Mouse (Mus musculus) stomach, embryonic 15.5 days (tissue): ENCODE measurements around the gene Rasef. TPM values are rescaled to one million over a fixed set of nuclear protein-coding genes. Genes with fewer than 3 reads are reported as not detected.
"Not testable (repeated sequence)": the region's sequence is repeated elsewhere in the genome, so short reads cannot be mapped to it uniquely, and the experiment has no call there.

Experiments used
- ATAC-seq: fragments of 200-750 bp; cut with Nextera tagmentation; 2 replicates; pipeline ENCODE4 v1.8.0; 2017; ENCODE audit warnings: low read depth, moderate number of reproducible peaks, moderate TSS enrichment; ENCODE audit not compliant: insufficient read depth, low FRiP score
- H3K27ac ChIP-seq: fragments of 300-500 bp; sonication (generic); 2 replicates; pipeline ENCODE4 v1.5.1; 2015; ENCODE audit warnings: mild to moderate bottlenecking, inconsistent platforms
- H3K27me3 ChIP-seq: fragments of 300-500 bp; sonication (generic); replicated peaks from 2 replicates; pipeline ENCODE4 v1.6.1; 2015; ENCODE audit warnings: inconsistent platforms
- H3K36me3 ChIP-seq: fragments of 300-500 bp; sonication (generic); 2 replicates; pipeline ENCODE4 v1.6.1; 2015; ENCODE audit warnings: inconsistent platforms
- H3K4me1 ChIP-seq: fragments of 300-500 bp; sonication (generic); 2 replicates; pipeline ENCODE4 v1.6.1; 2015; ENCODE audit warnings: inconsistent platforms
- H3K4me2 ChIP-seq: fragments of 300-500 bp; sonication (generic); 2 replicates; pipeline ENCODE4 v1.6.1; 2015; ENCODE audit warnings: mild to moderate bottlenecking, inconsistent platforms
- H3K4me3 ChIP-seq: fragments of 300-500 bp; sonication (generic); replicated peaks from 2 replicates; pipeline ENCODE4 v1.5.1; 2015; ENCODE audit warnings: inconsistent platforms
- H3K9ac ChIP-seq: fragments of 300-500 bp; sonication (generic); 2 replicates; pipeline ENCODE4 v1.6.1; 2015; ENCODE audit warnings: inconsistent platforms
- H3K9me3 ChIP-seq: fragments of 300-500 bp; sonication (generic); 2 replicates; pipeline ENCODE4 v1.6.1; 2016; ENCODE audit warnings: inconsistent platforms
- WGBS: fragments of 180-500 bp; shearing (Covaris S2); methylation state at CpG from one replicate; pipeline ENCODE4 v1.1.7; 2015; 5-methylcytosine and 5-hydroxymethylcytosine counted together
- polyA plus RNA-seq: library from polyadenylated mRNA; unstranded; fragments of >200 nt; fragmentation: Nextera tagmentation; extraction: Ambion mirVana; gene quantifications from 2 replicates; pipeline ENCODE4 v1.2.1, GENCODE M21; 2015

Gene Rasef
- polyA plus RNA-seq, 1 experiment from 2014 or later: 7.7 TPM

DNA sequence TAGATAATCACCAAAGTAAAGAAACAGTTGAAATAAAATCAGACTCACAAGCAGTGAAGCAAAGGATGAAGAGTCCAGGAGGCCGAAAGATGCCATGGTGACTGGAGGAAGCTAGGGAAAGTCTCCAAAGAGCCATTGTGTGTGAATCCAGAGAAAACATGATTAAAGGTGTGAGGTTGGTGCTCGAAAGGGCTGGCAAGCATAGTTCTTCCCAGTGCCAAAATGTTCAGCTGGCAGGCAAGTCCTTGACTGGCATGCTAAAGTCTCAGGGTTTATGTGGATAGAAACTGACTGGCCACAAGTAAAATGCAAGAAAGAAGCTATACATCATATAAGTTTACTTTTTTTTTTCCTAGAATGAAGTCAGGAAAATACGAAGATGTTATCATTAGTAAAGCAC, 22.6 kb downstream of the Rasef start:
- Histone ChIP-seq H3K36me3 (no peaks in the 10 kb centered on the region), H3K9me3 (no peaks in the 10 kb centered on the region), H3K4me3 (no peak overlapping the region), H3K27ac (no peak overlapping the region), H3K4me2 (no peak overlapping the region), H3K27me3 (no peaks in the 10 kb centered on the region), H3K9ac (no peak overlapping the region), H3K4me1 (no peaks in the 10 kb centered on the region)
- 84% methylated on average over 3 of the region's 3 CpGs for WGBS
- no peak for ATAC-seq

DNA sequence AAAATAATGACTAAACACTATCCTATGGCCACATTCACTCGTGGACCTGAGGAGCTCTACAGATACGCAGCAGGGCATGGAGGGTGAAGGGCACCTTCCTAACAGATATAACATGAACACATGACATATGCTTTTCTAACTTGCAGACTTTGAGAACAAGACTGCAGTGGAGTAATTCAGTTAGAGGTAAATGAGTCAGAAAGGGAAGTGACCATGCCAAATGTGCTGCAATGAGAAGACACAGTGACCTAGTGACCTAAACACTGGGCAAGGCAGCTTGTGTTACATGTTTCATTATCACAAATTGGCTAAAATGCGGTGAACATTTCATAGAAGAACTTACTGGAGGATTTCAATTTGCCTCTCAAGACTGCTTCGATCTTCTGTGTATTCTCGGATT, 42.6 kb downstream of the Rasef start:
- Histone ChIP-seq H3K9me3 (no peaks in the 10 kb centered on the region), H3K9ac (no peak overlapping the region), H3K4me1 (no peaks in the 10 kb centered on the region), H3K27ac (no peak overlapping the region), H3K36me3 (no peaks in the 10 kb centered on the region), H3K4me2 (no peak overlapping the region), H3K4me3 (no peak overlapping the region), H3K27me3 (no peaks in the 10 kb centered on the region)
- WGBS: 87% methylated on average over 5 of the region's 5 CpGs
- ATAC-seq: no peak

DNA sequence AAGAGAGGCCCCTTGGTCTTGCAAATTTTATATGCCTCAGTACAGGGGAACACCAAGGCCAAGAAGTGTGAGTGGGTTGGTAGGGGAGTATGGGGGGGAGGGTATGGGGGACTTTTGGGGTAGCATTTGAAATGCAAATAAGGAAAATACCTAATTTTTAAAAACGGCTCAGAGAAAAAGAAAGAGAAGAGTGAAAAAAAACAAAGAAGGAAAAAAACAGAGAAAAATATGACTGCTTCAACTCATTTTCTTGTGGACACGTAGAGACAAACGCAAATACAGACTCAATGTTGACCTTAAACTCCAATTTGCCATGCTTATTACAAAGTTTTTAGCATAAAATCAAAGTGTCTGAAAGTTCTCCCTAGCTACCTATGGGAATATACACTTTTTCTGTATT, 51.4 kb downstream of the Rasef start:
- WGBS: 83% methylated on average over 3 of the region's 3 CpGs
- H3K9me3 ChIP-seq: no peaks in the 10 kb centered on the region
- no peaks in the 10 kb centered on the region for H3K27me3 ChIP-seq

DNA sequence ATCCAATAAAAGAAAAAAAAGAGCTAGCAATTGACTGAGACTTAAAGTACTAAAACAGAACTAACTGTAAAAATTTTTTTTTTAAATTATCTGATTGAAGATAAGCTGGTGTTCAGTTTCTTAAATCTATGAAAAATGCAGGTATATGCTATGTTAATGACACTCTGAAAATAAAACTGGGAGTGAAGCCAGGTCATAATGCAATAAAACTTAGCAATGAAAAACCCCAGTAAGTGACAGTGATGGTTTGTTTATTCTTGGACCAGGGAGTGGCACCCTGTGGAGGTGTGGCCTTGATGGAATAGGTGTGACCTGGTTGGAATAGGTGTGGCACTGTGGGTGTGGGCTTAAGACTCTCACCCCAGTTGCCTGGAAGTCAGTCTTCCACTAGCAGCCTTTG, 71.0 kb downstream of the Rasef start:
- no peak overlapping the region for H3K4me2 ChIP-seq
- no peak for ATAC-seq
- no peaks in the 10 kb centered on the region for H3K9me3 ChIP-seq
- no peaks in the 10 kb centered on the region for H3K36me3 ChIP-seq
- H3K9ac ChIP-seq: no peak overlapping the region
- no peaks in the 10 kb centered on the region for H3K4me1 ChIP-seq
- H3K27ac ChIP-seq: no peak overlapping the region
- H3K4me3 ChIP-seq: no peak overlapping the region
- no peaks in the 10 kb centered on the region for H3K27me3 ChIP-seq

More for the DNA sequence above, 51.4 kb downstream of the Rasef start:
- H3K4me2 ChIP-seq: no peak overlapping the region
- no peak overlapping the region for H3K9ac ChIP-seq
- H3K4me3 ChIP-seq: no peak overlapping the region
- no peaks in the 10 kb centered on the region for H3K4me1 ChIP-seq
- ATAC-seq: no peak
- no peak overlapping the region for H3K27ac ChIP-seq
- no peaks in the 10 kb centered on the region for H3K36me3 ChIP-seq

DNA sequence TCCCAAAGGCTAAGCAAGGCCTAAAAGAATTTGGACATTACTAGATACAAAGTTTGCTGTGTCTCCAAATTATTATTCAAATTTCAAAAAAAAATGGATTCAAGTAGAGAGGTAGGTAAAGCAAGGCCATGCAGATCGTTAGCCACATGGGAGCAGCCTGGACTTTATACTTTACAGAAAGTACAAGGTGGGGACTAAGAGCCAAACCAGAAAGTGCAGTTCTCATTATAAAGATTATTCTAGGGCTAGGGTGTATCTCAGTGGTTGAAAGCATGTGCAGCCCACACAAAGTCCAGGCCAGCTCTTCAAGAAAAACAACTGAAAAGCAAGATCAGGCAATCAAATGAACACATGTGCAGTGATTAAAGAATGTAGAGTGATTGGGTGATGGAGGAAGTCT, 72.0 kb downstream of the Rasef start:
- no peak for ATAC-seq
- H3K9ac ChIP-seq: no peak overlapping the region
- no peak overlapping the region for H3K4me2 ChIP-seq
- H3K4me3 ChIP-seq: no peak overlapping the region
- 81% methylated on average over 1 of the region's 1 CpGs for WGBS
- no peak overlapping the region for H3K27ac ChIP-seq
- H3K4me1 ChIP-seq: no peaks in the 10 kb centered on the region
- no peaks in the 10 kb centered on the region for H3K36me3 ChIP-seq
- no peaks in the 10 kb centered on the region for H3K9me3 ChIP-seq
- no peaks in the 10 kb centered on the region for H3K27me3 ChIP-seq

DNA sequence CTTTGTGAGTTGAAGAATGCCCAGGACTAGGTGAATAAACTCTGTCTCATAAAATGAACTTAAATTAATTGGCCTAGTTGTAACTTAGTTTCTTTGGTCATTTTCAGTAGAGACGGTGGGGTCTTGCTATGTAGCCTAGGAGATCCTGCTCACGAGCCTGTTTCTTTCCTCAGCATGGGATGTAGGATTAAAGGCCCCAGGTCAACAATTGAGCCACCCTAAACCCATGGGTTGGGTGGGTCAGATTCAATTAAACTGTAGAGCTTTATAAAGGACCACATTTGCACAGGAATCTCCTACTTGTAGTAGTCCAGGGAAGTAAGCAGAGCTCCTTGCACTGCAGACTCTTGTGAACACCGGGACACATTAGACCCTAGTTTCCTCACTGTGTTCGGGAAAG, 107.6 kb downstream of the Rasef start, which contains the start of gene Gm428:
Gene Gm428, plus strand, starts transcription at position 301 of the 400 bp plus-strand sequence.
- not testable (repeated sequence) for H3K4me3 ChIP-seq, H3K27me3 ChIP-seq, H3K4me2 ChIP-seq, H3K36me3 ChIP-seq, H3K9ac ChIP-seq, ATAC-seq, H3K27ac ChIP-seq, H3K4me1 ChIP-seq, H3K9me3 ChIP-seq
- WGBS: 96% methylated on average over 2 of the region's 4 CpGs

DNA sequence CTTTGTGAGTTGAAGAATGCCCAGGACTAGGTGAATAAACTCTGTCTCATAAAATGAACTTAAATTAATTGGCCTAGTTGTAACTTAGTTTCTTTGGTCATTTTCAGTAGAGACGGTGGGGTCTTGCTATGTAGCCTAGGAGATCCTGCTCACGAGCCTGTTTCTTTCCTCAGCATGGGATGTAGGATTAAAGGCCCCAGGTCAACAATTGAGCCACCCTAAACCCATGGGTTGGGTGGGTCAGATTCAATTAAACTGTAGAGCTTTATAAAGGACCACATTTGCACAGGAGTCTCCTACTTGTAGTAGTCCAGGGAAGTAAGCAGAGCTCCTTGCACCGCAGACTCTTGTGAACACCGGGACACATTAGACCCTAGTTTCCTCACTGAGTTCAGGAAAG, 122.7 kb downstream of the Rasef start, which contains the start of gene Gm11239:
Gene Gm11239, plus strand, starts transcription at position 301 of the 400 bp plus-strand sequence.
- H3K4me3 ChIP-seq, H3K27me3 ChIP-seq, H3K9me3 ChIP-seq, H3K4me1 ChIP-seq, H3K36me3 ChIP-seq, H3K27ac ChIP-seq, ATAC-seq, H3K4me2 ChIP-seq, H3K9ac ChIP-seq: not testable (repeated sequence)
- WGBS: no CpG with 5 or more reads among the region's 4 CpGs

Other genes with a start within 250 kb of the Rasef start
- not detected in 2 replicates for gene Gm11238, start 183.1 kb downstream of the Rasef start, polyA plus RNA-seq
- gene Gm11237, start 168.0 kb downstream of the Rasef start, polyA plus RNA-seq: not detected in 2 replicates
- not detected in 2 replicates for gene Gm11236, start 152.9 kb downstream of the Rasef start, polyA plus RNA-seq
- gene Gm11239, start 122.6 kb downstream of the Rasef start, polyA plus RNA-seq: not detected in 2 replicates
- gene Gm428, start 107.5 kb downstream of the Rasef start, polyA plus RNA-seq: not detected in 2 replicates
- gene Gm11758, start 85.3 kb upstream of the Rasef start, polyA plus RNA-seq: not detected in 2 replicates
- not detected in 2 replicates for gene Gm11757, start 100.1 kb upstream of the Rasef start, polyA plus RNA-seq
- not detected in 2 replicates for gene Gm13871, start 115.0 kb upstream of the Rasef start, polyA plus RNA-seq
- gene Gm11756, start 129.8 kb upstream of the Rasef start, polyA plus RNA-seq: not detected in 2 replicates
- 0.14 and 0.43 TPM in 2 replicates for gene 2310002L09Rik, start 159.9 kb upstream of the Rasef start, polyA plus RNA-seq
- 0.50 and 0.59 TPM in 2 replicates for gene Frmd3, start 222.4 kb upstream of the Rasef start, polyA plus RNA-seq